Mouse (Mus musculus) cerebellum, postnatal 4 days (tissue): ENCODE results near the gene Tango2.

Source experiments
- DNase-seq, 2 experiments: peaks; one replicate each; pipeline ENCODE4 v3.0.0; 2022; ENCODE audit warnings: low spot score in 2 of 2, mixed read lengths in 1 of 2

Gene Tango2

GRCm38 (mm10) chr16:18347931-18348600, at the start of gene Tango2, which contains the start of gene Arvcf:
Gene Tango2 (minus strand): TSS chr16:18348103.
Gene Arvcf (plus strand): TSS chr16:18348182.
- peak; percentile 88 to 89 for DNase-seq

- no peak for DNase-seq
Measured at GRCm38 (mm10) chr16:18396791-18397621, 49.1 kb upstream of the Tango2 start.

GRCm38 (mm10) chr16:18396201-18396600, 48.3 kb upstream of the Tango2 start:
- DNase-seq: peak in 1 of 2 experiments; percentile 53

GRCm38 (mm10) chr16:18395620-18396036, 47.7 kb upstream of the Tango2 start:
- peak in 1 of 2 experiments; percentile 42 for DNase-seq

- no peak for DNase-seq
Measured at GRCm38 (mm10) chr16:18394777-18395619, 47.1 kb upstream of the Tango2 start.

- no peak for DNase-seq
Measured at GRCm38 (mm10) chr16:18394056-18394455, 46.2 kb upstream of the Tango2 start.

- no peak for DNase-seq
Measured at GRCm38 (mm10) chr16:18393595-18393994, 45.7 kb upstream of the Tango2 start.

- DNase-seq: peak; percentile 64 to 72
Measured at GRCm38 (mm10) chr16:18392469-18393426, 44.8 kb upstream of the Tango2 start.

GRCm38 (mm10) chr16:18391728-18392127, 43.8 kb upstream of the Tango2 start:
- no peak for DNase-seq

GRCm38 (mm10) chr16:18391127-18391526, 43.2 kb upstream of the Tango2 start:
- DNase-seq: no peak

- no peak for DNase-seq
Measured at GRCm38 (mm10) chr16:18390399-18390798, 42.5 kb upstream of the Tango2 start.

GRCm38 (mm10) chr16:18388583-18389435, 40.9 kb upstream of the Tango2 start:
- no peak for DNase-seq

- no peak for DNase-seq
Measured at GRCm38 (mm10) chr16:18387704-18388582, 40.0 kb upstream of the Tango2 start.

- DNase-seq: no peak
Measured at GRCm38 (mm10) chr16:18386972-18387371, 39.1 kb upstream of the Tango2 start.

- DNase-seq: peak in 1 of 2 experiments; percentile 22
Measured at GRCm38 (mm10) chr16:18386451-18386850, 38.5 kb upstream of the Tango2 start.

- DNase-seq: no peak
Measured at GRCm38 (mm10) chr16:18385411-18385810, 37.5 kb upstream of the Tango2 start.

GRCm38 (mm10) chr16:18384659-18385058, 36.8 kb upstream of the Tango2 start:
- DNase-seq: no peak

- no peak for DNase-seq
Measured at GRCm38 (mm10) chr16:18384211-18384610, 36.3 kb upstream of the Tango2 start.

GRCm38 (mm10) chr16:18383756-18384155, 35.9 kb upstream of the Tango2 start:
- DNase-seq: no peak
